ENCODE assay signal across 14 mouse cellular contexts in the genomic region with DNA sequence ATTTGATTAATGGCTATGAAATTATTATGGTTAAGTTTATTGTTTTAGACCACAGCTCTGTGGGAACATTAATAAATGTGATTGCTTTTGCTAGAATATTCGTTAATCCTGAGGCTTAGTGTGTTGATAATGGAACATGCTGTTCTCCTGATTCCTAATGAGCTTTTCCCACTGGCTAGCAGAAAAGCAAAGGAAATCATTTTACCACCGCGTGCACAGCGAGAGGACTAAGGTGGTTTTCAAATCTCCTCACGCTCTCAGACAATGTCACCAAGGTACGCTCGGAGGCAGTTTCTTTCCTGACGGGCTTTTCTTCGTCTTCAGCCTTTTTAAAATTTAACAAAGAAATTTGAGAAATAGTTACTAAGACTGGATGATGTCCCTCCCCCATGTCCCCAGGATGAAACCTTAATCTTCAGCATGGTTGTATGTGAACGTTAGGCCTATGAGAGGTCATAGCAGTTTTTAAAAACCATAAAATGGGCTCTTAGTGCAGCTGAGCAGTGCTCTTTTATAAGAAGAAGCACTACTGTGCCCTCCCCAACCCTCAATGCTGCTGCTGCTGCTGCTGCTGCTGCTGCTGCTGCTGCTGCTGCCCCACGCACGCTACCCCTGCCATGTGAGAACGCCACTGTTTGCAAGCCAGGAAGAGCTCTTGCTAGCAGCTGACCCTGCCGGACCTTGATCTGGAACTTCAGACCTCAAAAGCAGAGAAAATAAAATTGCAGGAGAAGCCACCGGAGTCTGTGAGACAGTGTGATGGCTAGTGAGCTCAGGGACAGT. TPM values are rescaled to one million over a fixed set of nuclear protein-coding genes. Genes with fewer than 3 reads are reported as not detected.
DNase-seq lines count a peak whose midpoint lies in the region; ATAC-seq and TF ChIP-seq lines count a peak whose summit lies in the region.
"Had no signal": no experiment of that assay in that cellular context is flagged by ENCODE, and none has a peak within 500 bp of the region (broad histone marks: within the 10 kb centered on the region; RNA-seq: fewer than 3 reads in every experiment).

No protein-coding gene starts in this region.

- no peak for TF ChIP-seq CTCF in liver, adult 2 months (IDR thresholded peaks at IDR 0.05; ENCODE audit: low read depth, low read length)
- no peak for TF ChIP-seq CTCF in midbrain, postnatal 0 days (IDR thresholded peaks at IDR 0.05)

- H3K36me3 ChIP-seq in forebrain, embryonic 13.5 days (ENCODE audit: poor library complexity, severe bottlenecking), result no peaks in the 10 kb centered on the region
- no peaks in the 10 kb centered on the region for H3K36me3 ChIP-seq in forebrain, embryonic 12.5 days (replicated peaks)
- no peaks in the 10 kb centered on the region for H3K36me3 ChIP-seq in midbrain, embryonic 12.5 days
- H3K36me3 ChIP-seq in midbrain, embryonic 10.5 days, result no peaks in the 10 kb centered on the region
- no peaks in the 10 kb centered on the region for H3K36me3 ChIP-seq in liver, adult 2 months (ENCODE audit: control insufficient read depth, insufficient read depth, low read length)
- no peaks in the 10 kb centered on the region for H3K36me3 ChIP-seq in midbrain, postnatal 0 days (ENCODE audit: insufficient read depth, low read length)

- ATAC-seq in forebrain, embryonic 13.5 days, result no peak
- ATAC-seq in forebrain, embryonic 12.5 days (ENCODE audit: low FRiP score), result no peak; the same call in 1 of the 2 replicates
- no peak for ATAC-seq in midbrain, embryonic 12.5 days (ENCODE audit: low FRiP score, low read depth)
- ATAC-seq in midbrain, postnatal 0 days (ENCODE audit: low FRiP score), result no peak
- no peak for ATAC-seq in megakaryocyte-erythroid progenitor cell, adult 5-6 weeks (replicated peaks; ENCODE audit: low FRiP score, low TSS enrichment, poor library complexity, severe bottlenecking)

- WGBS in forebrain, embryonic 13.5 days, result 41% methylated on average over 15 of the region's 15 CpGs
- WGBS in forebrain, embryonic 12.5 days, result 52% methylated on average over 15 of the region's 15 CpGs
- 72% methylated on average over 15 of the region's 15 CpGs for WGBS in midbrain, embryonic 12.5 days
- 88% methylated on average over 15 of the region's 15 CpGs for WGBS in midbrain, embryonic 10.5 days
- 28% methylated on average over 15 of the region's 15 CpGs for WGBS in liver, adult 2 months
- 45% methylated on average over 15 of the region's 15 CpGs for WGBS in midbrain, postnatal 0 days

- no peak overlapping the region for H3K4me2 ChIP-seq in forebrain, embryonic 13.5 days
- H3K4me2 ChIP-seq in forebrain, embryonic 12.5 days, result no peak overlapping the region
- H3K4me2 ChIP-seq in midbrain, embryonic 12.5 days (replicated peaks), result no peak overlapping the region
- H3K4me2 ChIP-seq in midbrain, postnatal 0 days (ENCODE audit: low read depth, low read length, poor library complexity, severe bottlenecking), result no peak overlapping the region

- no peak for TF ChIP-seq POLR2A in liver, adult 2 months (IDR thresholded peaks at IDR 0.05; ENCODE audit: extremely low read depth, insufficient read depth, low read length)

- no peaks in the 10 kb centered on the region for H3K4me1 ChIP-seq in forebrain, embryonic 13.5 days
- no peaks in the 10 kb centered on the region for H3K4me1 ChIP-seq in forebrain, embryonic 12.5 days
- H3K4me1 ChIP-seq in midbrain, embryonic 12.5 days, result no peaks in the 10 kb centered on the region
- H3K4me1 ChIP-seq in midbrain, embryonic 10.5 days, result no peaks in the 10 kb centered on the region
- peaks cover 20% of the 10 kb centered on the region for H3K4me1 ChIP-seq in liver, adult 2 months (ENCODE audit: control insufficient read depth, insufficient read depth, low read length)
- H3K4me1 ChIP-seq in midbrain, postnatal 0 days (ENCODE audit: insufficient read depth, low read length), result no peaks in the 10 kb centered on the region

- no peak overlapping the region for H3K4me3 ChIP-seq in forebrain, embryonic 13.5 days
- no peak overlapping the region for H3K4me3 ChIP-seq in forebrain, embryonic 12.5 days (replicated peaks)
- no peak overlapping the region for H3K4me3 ChIP-seq in midbrain, embryonic 12.5 days
- H3K4me3 ChIP-seq in midbrain, embryonic 10.5 days, result no peak overlapping the region
- no peak overlapping the region for H3K4me3 ChIP-seq in liver, adult 2 months (ENCODE audit: insufficient read depth, low read depth, low read length)
- H3K4me3 ChIP-seq in midbrain, postnatal 0 days (ENCODE audit: low read depth, low read length), result no peak overlapping the region
- H3K4me3 ChIP-seq: gastrocnemius, adult 2 months had no signal

- no peaks in the 10 kb centered on the region for H3K9me3 ChIP-seq in forebrain, embryonic 13.5 days (replicated peaks)
- H3K9me3 ChIP-seq in forebrain, embryonic 12.5 days, result no peaks in the 10 kb centered on the region
- no peaks in the 10 kb centered on the region for H3K9me3 ChIP-seq in midbrain, embryonic 12.5 days
- H3K9me3 ChIP-seq in midbrain, embryonic 10.5 days (replicated peaks), result no peaks in the 10 kb centered on the region
- H3K9me3 ChIP-seq in midbrain, postnatal 0 days (ENCODE audit: low read length), result no peaks in the 10 kb centered on the region

- peak overlapping the region; percentile 11; the same call in 1 of the 2 replicates for H3K27ac ChIP-seq in forebrain, embryonic 13.5 days
- no peak overlapping the region for H3K27ac ChIP-seq in forebrain, embryonic 12.5 days
- peak overlapping the region; percentile 25; the same call in 1 of the 2 replicates for H3K27ac ChIP-seq in midbrain, embryonic 12.5 days (replicated peaks)
- no peak overlapping the region for H3K27ac ChIP-seq in midbrain, embryonic 10.5 days (replicated peaks)
- H3K27ac ChIP-seq in liver, adult 2 months (replicated peaks; ENCODE audit: insufficient read depth, low read depth, low read length), result peak overlapping the region; percentile 75
- H3K27ac ChIP-seq in midbrain, postnatal 0 days (ENCODE audit: low read depth, low read length), result peak overlapping the region; percentile 48
- H3K27ac ChIP-seq: gastrocnemius, adult 2 months; macrophage had no signal

- H3K79me2 ChIP-seq in liver, adult 2 months (ENCODE audit: control insufficient read depth, insufficient read depth, low read length), result no peaks in the 10 kb centered on the region

- no peak for DNase-seq in midbrain, embryonic 10.5 days (ENCODE audit: low spot score)
- peak; percentile 84 for DNase-seq in liver, adult 2 months (ENCODE audit: extremely low read depth, low read depth, low spot score)
- no peak for DNase-seq in midbrain, postnatal 0 days (ENCODE audit: low spot score)
- no peak for DNase-seq in cerebellum, postnatal 10 days
- DNase-seq: adrenal gland, postnatal 10 days; gastrocnemius, adult 2 months; heart, postnatal 36 days; lung, adult 18-20 months; right cerebral cortex, adult 18-20 months had no signal

- H3K9ac ChIP-seq in forebrain, embryonic 13.5 days, result no peak overlapping the region
- H3K9ac ChIP-seq in forebrain, embryonic 12.5 days, result no peak overlapping the region
- no peak overlapping the region for H3K9ac ChIP-seq in midbrain, embryonic 12.5 days (replicated peaks)
- H3K9ac ChIP-seq in liver, adult 2 months (ENCODE audit: low read depth, low read length), result peak overlapping the region; percentile 34
- no peak overlapping the region for H3K9ac ChIP-seq in midbrain, postnatal 0 days (replicated peaks; ENCODE audit: low read length, poor library complexity, severe bottlenecking)

- no peaks in the 10 kb centered on the region for H3K27me3 ChIP-seq in forebrain, embryonic 13.5 days
- no peaks in the 10 kb centered on the region for H3K27me3 ChIP-seq in forebrain, embryonic 12.5 days
- no peaks in the 10 kb centered on the region for H3K27me3 ChIP-seq in midbrain, embryonic 12.5 days
- no peaks in the 10 kb centered on the region for H3K27me3 ChIP-seq in midbrain, embryonic 10.5 days (ENCODE audit: low read depth, poor library complexity, severe bottlenecking)
- H3K27me3 ChIP-seq in liver, adult 2 months (ENCODE audit: control insufficient read depth, insufficient read depth, low read length), result no peaks in the 10 kb centered on the region
- no peaks in the 10 kb centered on the region for H3K27me3 ChIP-seq in midbrain, postnatal 0 days (ENCODE audit: insufficient read depth, low read length)

RNA-seq across cellular contexts. Expression of gene Paqr9, which starts 17.6 kb away (rescaled TPM):
- 0.81 and 1.1 TPM in 2 replicates for polyA plus RNA-seq in forebrain, embryonic 13.5 days (2015; fragmentation: Nextera tagmentation; extraction: Ambion mirVana)
- polyA plus RNA-seq in forebrain, embryonic 12.5 days (2016; fragmentation: Nextera tagmentation; extraction: Ambion mirVana), result 0.46 and 0.88 TPM in 2 replicates
- polyA plus RNA-seq in midbrain, embryonic 12.5 days (2016; fragmentation: Nextera tagmentation; extraction: Ambion mirVana), result 0.64 and 0.68 TPM in 2 replicates
- polyA plus RNA-seq in midbrain, embryonic 10.5 days (2016; fragmentation: Nextera tagmentation; extraction: Ambion mirVana), result 0.17 and 0.19 TPM in 2 replicates
- 56.1 and 56.8 TPM in 2 replicates for total RNA-seq in liver, adult 2 months (2014; rRNA removed)
- 107 and 154 TPM in 2 replicates for polyA plus RNA-seq in liver, adult 2 months (2012; rRNA removed)
- total RNA-seq in midbrain, postnatal 0 days (2014; rRNA removed), result 29.5 and 32.3 TPM in 2 replicates
- 6.1 and 6.5 TPM in 2 replicates for polyA plus RNA-seq in midbrain, postnatal 0 days (2015; fragmentation: Nextera tagmentation; extraction: Ambion mirVana)
- total RNA-seq in megakaryocyte-erythroid progenitor cell, adult 5-6 weeks (2014; fragmentation: Nextera tagmentation), result 31.8 and 38.8 TPM in 2 replicates
- total RNA-seq in megakaryocyte-erythroid progenitor cell, adult 5-6 weeks (2017), result 18.1 and 22.1 TPM in 2 replicates

RNA-seq across cellular contexts. Expression of gene U2surp, which starts 30.0 kb away (rescaled TPM):
- polyA plus RNA-seq in forebrain, embryonic 13.5 days (2015; fragmentation: Nextera tagmentation; extraction: Ambion mirVana), result 165 and 200 TPM in 2 replicates
- polyA plus RNA-seq in forebrain, embryonic 12.5 days (2016; fragmentation: Nextera tagmentation; extraction: Ambion mirVana), result 181 and 204 TPM in 2 replicates
- 166 and 170 TPM in 2 replicates for polyA plus RNA-seq in midbrain, embryonic 12.5 days (2016; fragmentation: Nextera tagmentation; extraction: Ambion mirVana)
- 134 and 139 TPM in 2 replicates for polyA plus RNA-seq in midbrain, embryonic 10.5 days (2016; fragmentation: Nextera tagmentation; extraction: Ambion mirVana)
- total RNA-seq in liver, adult 2 months (2014; rRNA removed), result 18.1 and 21.8 TPM in 2 replicates
- polyA plus RNA-seq in liver, adult 2 months (2012; rRNA removed), result 1.5 and 1.7 TPM in 2 replicates
- total RNA-seq in midbrain, postnatal 0 days (2014; rRNA removed), result 37.8 and 51.2 TPM in 2 replicates
- polyA plus RNA-seq in midbrain, postnatal 0 days (2015; fragmentation: Nextera tagmentation; extraction: Ambion mirVana), result 116 and 138 TPM in 2 replicates
- 96.6 and 116 TPM in 2 replicates for total RNA-seq in megakaryocyte-erythroid progenitor cell, adult 5-6 weeks (2014; fragmentation: Nextera tagmentation)
- 251 and 271 TPM in 2 replicates for total RNA-seq in megakaryocyte-erythroid progenitor cell, adult 5-6 weeks (2017)

Comparison
In these comparisons a context has a peak if more than half of its experiments do, and no peak if none do; other contexts are left out.
1. H3K27ac ChIP-seq: peak in forebrain, embryonic 13.5 days (single experiment), midbrain, embryonic 12.5 days (single experiment), liver, adult 2 months (single experiment) and midbrain, postnatal 0 days (single experiment); none in forebrain, embryonic 12.5 days (single experiment) and midbrain, embryonic 10.5 days (single experiment).
2. RNA of gene Paqr9, which starts 17.6 kb away (polyA plus RNA-seq): 107 to 154 TPM in liver, adult 2 months; 6.1 to 6.5 TPM in midbrain, postnatal 0 days, 0.46 to 0.88 TPM in forebrain, embryonic 12.5 days, 0.81 to 1.1 TPM in forebrain, embryonic 13.5 days, 0.64 to 0.68 TPM in midbrain, embryonic 12.5 days and 0.17 to 0.19 TPM in midbrain, embryonic 10.5 days; every median in the first group is over 10 times any median in the second.
3. RNA of gene U2surp, which starts 30.0 kb away (polyA plus RNA-seq): 165 to 200 TPM in forebrain, embryonic 13.5 days, 181 to 204 TPM in forebrain, embryonic 12.5 days, 166 to 170 TPM in midbrain, embryonic 12.5 days, 134 to 139 TPM in midbrain, embryonic 10.5 days and 116 to 138 TPM in midbrain, postnatal 0 days; 1.5 to 1.7 TPM in liver, adult 2 months; every median in the first group is over 10 times any median in the second.